Mouse (Mus musculus): Measurements from ENCODE around the gene Ick. TPM values are rescaled to one million over a fixed set of nuclear protein-coding genes. Genes with fewer than 3 reads are reported as not detected.
"Not testable (repeated sequence)": the region's sequence is repeated elsewhere in the genome, so short reads cannot be mapped to it uniquely, and the experiment has no call there.

The Ick gene
- polyA plus RNA-seq, 1 experiment from 2014 or later = 33.9 TPM

DNA sequence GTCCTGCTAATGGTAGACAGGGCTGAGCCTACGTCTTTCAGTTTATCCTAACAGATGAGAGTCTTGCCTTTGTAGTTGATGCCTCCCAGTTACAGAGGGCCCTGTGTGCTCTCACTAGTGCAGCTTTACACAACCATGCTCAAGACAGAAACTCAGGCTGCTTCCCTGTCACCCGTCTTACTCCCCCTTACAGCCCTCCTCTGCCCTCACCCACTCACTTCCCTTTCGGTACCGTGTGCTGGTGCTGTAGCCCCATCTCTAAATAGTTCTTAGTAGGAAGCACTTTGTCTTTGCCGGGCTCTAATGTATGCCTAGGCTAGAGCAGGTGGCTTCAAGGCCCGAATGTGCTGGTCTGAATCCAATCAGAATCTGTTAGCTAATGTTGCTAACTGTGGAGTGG is 15.3 kb downstream of the Ick start:
- WGBS = 89% methylated on average over 6 of the region's 6 CpGs
- peaks cover 3% of the 10 kb centered on the region; the same call in 1 of the 2 replicates for H3K4me1 ChIP-seq
- H3K27ac ChIP-seq = no peak overlapping the region
- no peak overlapping the region for H3K4me2 ChIP-seq (replicated peaks)
- H3K27me3 ChIP-seq = no peaks in the 10 kb centered on the region
- H3K9me3 ChIP-seq = no peaks in the 10 kb centered on the region
- no peak overlapping the region for H3K4me3 ChIP-seq
- H3K9ac ChIP-seq = no peak overlapping the region
- ATAC-seq (ENCODE audit: low FRiP score, low read depth) = no peak
- H3K36me3 ChIP-seq = peaks cover 20% of the 10 kb centered on the region

DNA sequence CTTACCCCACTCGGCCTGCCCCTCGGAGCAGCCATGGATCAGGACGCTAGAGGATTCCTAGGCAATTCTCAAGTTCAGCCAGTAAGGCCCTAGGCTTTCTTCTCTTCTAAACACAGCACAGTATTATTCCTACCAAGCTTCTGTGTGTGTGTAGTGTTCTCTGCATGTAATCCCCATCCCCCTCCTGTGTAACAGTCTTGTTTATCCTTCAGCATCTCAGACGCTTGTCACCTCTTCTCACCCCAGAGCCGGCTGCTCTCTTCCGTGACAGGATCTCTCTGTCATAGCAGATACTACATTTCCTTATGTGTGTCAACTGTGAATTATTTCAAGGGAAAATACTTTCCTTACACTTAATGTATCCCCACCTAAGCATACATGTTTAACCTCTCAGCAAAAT is 17.0 kb downstream of the Ick start:
- Histone ChIP-seq H3K27ac (no peak overlapping the region), H3K4me1 (peaks cover 3% of the 10 kb centered on the region; the same call in 1 of the 2 replicates), H3K4me2 (replicated peaks) (no peak overlapping the region), H3K9me3 (no peaks in the 10 kb centered on the region), H3K36me3 (peaks cover 23% of the 10 kb centered on the region), H3K27me3 (no peaks in the 10 kb centered on the region), H3K4me3 (no peak overlapping the region), H3K9ac (no peak overlapping the region)
- 83% methylated on average over 6 of the region's 6 CpGs for WGBS
- no peak for ATAC-seq (ENCODE audit: low FRiP score, low read depth)

DNA sequence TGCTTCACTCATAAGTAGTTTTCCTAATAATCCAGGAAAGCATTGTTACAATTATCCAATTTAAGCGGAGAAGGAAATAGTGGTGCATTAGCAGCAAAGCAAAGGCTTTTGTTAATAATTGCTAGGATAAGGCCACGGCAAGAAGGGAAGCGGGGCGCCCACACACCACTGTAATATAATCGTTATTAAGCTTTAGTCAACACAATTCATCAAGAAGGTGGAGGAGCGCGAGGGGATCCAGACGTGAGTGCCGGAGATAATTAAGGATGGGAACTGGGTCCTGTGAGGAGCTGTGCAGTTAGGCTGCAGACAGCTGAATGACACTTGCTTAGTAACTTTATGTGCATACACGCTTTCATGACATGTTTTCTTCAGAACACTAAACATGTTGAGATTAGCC is 17.7 kb downstream of the Ick start:
- Histone ChIP-seq H3K9me3 (no peaks in the 10 kb centered on the region), H3K4me3 (no peak overlapping the region), H3K4me1 (peaks cover 3% of the 10 kb centered on the region; the same call in 1 of the 2 replicates), H3K27ac (no peak overlapping the region), H3K36me3 (peaks cover 30% of the 10 kb centered on the region), H3K4me2 (replicated peaks) (no peak overlapping the region), H3K27me3 (no peaks in the 10 kb centered on the region), H3K9ac (no peak overlapping the region)
- WGBS = 77% methylated on average over 10 of the region's 10 CpGs
- ATAC-seq (ENCODE audit: low FRiP score, low read depth) = no peak

- no peaks in the 10 kb centered on the region for H3K9me3 ChIP-seq
- peaks cover 90% of the 10 kb centered on the region for H3K36me3 ChIP-seq
- H3K27ac ChIP-seq = no peak overlapping the region
- no peak overlapping the region for H3K4me2 ChIP-seq (replicated peaks)
- H3K27me3 ChIP-seq = no peaks in the 10 kb centered on the region
- WGBS = 65% methylated on average over 7 of the region's 7 CpGs
- no peak for ATAC-seq (ENCODE audit: low FRiP score, low read depth)
- no peak overlapping the region for H3K4me3 ChIP-seq
- H3K9ac ChIP-seq = no peak overlapping the region
- H3K4me1 ChIP-seq = no peaks in the 10 kb centered on the region
These were observed 26.7 kb downstream of the Ick start for GRCm38 (mm10) chr9:78135658-78136057.

- peaks cover 9% of the 10 kb centered on the region for H3K9me3 ChIP-seq
- 91% methylated on average over 9 of the region's 9 CpGs for WGBS
- ATAC-seq (ENCODE audit: low FRiP score, low read depth) = no peak
- no peaks in the 10 kb centered on the region for H3K27me3 ChIP-seq
- no peak overlapping the region for H3K27ac ChIP-seq
- H3K4me2 ChIP-seq (replicated peaks) = no peak overlapping the region
- no peak overlapping the region for H3K4me3 ChIP-seq
- peaks cover 87% of the 10 kb centered on the region for H3K36me3 ChIP-seq
- H3K4me1 ChIP-seq = no peaks in the 10 kb centered on the region
- no peak overlapping the region for H3K9ac ChIP-seq
These were observed 29.2 kb downstream of the Ick start for GRCm38 (mm10) chr9:78138044-78138676.

GRCm38 (mm10) chr9:78139463-78139862 is 30.5 kb downstream of the Ick start:
- WGBS = 87% methylated on average over 4 of the region's 4 CpGs
- no peak for ATAC-seq (ENCODE audit: low FRiP score, low read depth)
- Histone ChIP-seq H3K4me3 (no peak overlapping the region), H3K27ac (no peak overlapping the region), H3K9ac (no peak overlapping the region), H3K4me2 (replicated peaks) (no peak overlapping the region), H3K27me3 (no peaks in the 10 kb centered on the region), H3K9me3 (peaks cover 9% of the 10 kb centered on the region), H3K36me3 (peaks cover 89% of the 10 kb centered on the region), H3K4me1 (no peaks in the 10 kb centered on the region)

DNA sequence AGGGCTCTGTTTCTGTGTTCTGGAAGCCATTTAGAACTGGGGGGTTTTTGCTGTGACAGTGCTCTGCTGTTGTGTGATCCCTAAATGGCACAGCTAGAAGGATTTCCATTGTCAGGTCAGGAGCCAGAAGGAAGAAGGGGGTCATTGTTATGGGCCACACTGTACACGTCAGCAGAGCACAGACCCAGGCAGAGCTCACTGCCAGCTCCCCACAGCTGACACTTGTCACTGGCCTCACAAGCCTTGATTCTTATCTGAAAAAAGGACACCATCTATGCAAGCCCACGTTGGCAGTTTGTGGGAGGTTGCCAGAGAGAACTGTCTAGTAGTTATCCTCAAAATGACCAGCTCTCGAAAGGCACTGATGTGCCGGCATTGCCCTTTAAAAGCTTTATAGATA is 37.1 kb downstream of the Ick start:
- Histone ChIP-seq H3K36me3 (peaks cover 82% of the 10 kb centered on the region), H3K9me3 (peaks cover 9% of the 10 kb centered on the region), H3K27ac (no peak overlapping the region), H3K9ac (no peak overlapping the region), H3K27me3 (no peaks in the 10 kb centered on the region), H3K4me2 (replicated peaks) (no peak overlapping the region), H3K4me1 (no peaks in the 10 kb centered on the region), H3K4me3 (no peak overlapping the region)
- WGBS = 82% methylated on average over 4 of the region's 4 CpGs
- ATAC-seq (ENCODE audit: low FRiP score, low read depth) = no peak

DNA sequence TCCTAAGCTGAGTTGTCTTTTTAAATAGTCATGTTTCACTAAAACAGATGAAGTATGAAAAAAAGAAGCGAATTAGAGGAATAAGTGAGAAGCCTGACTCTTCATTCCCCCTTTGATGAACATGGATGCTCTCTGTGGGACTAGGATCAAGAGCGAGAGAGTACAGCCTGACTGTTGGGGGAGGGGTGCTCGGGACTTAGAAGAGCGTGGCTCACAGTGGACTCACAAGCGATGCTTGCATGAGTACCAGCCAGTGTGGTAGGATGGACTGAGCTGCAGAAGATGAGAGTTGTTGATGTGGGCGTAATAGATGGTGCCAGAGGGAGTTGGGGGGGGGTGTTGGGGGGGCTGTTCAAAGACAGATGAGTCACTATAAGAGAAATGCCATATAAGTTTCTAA is 37.6 kb downstream of the Ick start:
- H3K36me3 ChIP-seq = peaks cover 82% of the 10 kb centered on the region
- no peak overlapping the region for H3K4me3 ChIP-seq
- no peak overlapping the region for H3K9ac ChIP-seq
- H3K27me3 ChIP-seq = no peaks in the 10 kb centered on the region
- H3K27ac ChIP-seq = no peak overlapping the region
- peaks cover 8% of the 10 kb centered on the region for H3K9me3 ChIP-seq
- no peaks in the 10 kb centered on the region for H3K4me1 ChIP-seq
- no peak for ATAC-seq (ENCODE audit: low FRiP score, low read depth)
- 85% methylated on average over 6 of the region's 6 CpGs for WGBS
- no peak overlapping the region for H3K4me2 ChIP-seq (replicated peaks)

DNA sequence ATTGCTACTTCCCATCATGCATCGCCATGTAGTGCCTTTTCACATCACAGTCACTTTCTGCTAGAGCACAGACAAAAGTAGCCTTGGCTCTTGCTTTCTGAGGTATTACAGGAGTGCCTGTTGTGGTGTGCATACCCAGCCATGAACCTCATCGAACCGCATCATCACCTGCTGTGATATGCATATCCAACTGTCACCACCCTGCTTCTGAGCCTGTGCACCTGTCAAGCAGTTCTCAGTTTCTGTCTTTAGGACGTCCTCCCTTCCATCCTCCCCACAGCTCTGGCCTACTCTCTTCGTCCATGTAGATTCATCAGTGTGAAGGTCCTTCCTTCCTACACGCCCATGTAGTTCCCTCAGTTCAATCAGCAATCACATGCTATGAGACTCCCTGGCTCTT is 39.2 kb downstream of the Ick start:
- Histone ChIP-seq H3K27ac (no peak overlapping the region), H3K4me1 (no peaks in the 10 kb centered on the region), H3K36me3 (peaks cover 77% of the 10 kb centered on the region), H3K9me3 (no peaks in the 10 kb centered on the region), H3K27me3 (no peaks in the 10 kb centered on the region), H3K4me3 (no peak overlapping the region), H3K9ac (no peak overlapping the region), H3K4me2 (replicated peaks) (no peak overlapping the region)
- ATAC-seq (ENCODE audit: low FRiP score, low read depth) = no peak
- 85% methylated on average over 6 of the region's 6 CpGs for WGBS

DNA sequence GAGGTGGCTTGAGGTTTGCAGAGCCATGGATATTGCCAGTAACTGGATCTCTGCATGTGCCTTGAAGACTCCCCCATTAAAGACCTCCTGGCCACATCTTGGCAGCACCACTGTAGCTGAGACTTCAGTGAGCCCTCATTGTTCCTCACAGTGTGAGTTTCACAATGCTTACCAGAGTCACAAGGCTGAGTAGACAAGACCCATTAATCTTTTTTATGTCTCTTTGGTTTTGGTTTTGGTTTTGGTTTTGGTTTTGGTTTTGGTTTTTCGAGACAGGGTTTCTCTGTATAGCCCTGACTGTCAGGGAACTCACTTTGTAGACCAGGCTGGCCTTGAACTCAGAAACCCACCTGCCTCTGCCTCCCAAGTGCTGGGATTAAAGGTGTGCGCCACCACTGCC is 40.8 kb downstream of the Ick start:
- 88% methylated on average over 2 of the region's 2 CpGs for WGBS
- H3K4me3 ChIP-seq; H3K4me2 ChIP-seq (replicated peaks); H3K27ac ChIP-seq; H3K9me3 ChIP-seq; H3K27me3 ChIP-seq; H3K9ac ChIP-seq; ATAC-seq (ENCODE audit: low FRiP score, low read depth); H3K4me1 ChIP-seq: not testable (repeated sequence)
- H3K36me3 ChIP-seq = peaks cover 74% of the 10 kb centered on the region

GRCm38 (mm10) chr9:78154211-78154977 is 45.4 kb downstream of the Ick start:
- ATAC-seq (ENCODE audit: low FRiP score, low read depth) = no peak
- Histone ChIP-seq H3K4me1 (no peaks in the 10 kb centered on the region), H3K36me3 (peaks cover 80% of the 10 kb centered on the region), H3K4me3 (no peak overlapping the region), H3K27me3 (no peaks in the 10 kb centered on the region), H3K27ac (no peak overlapping the region), H3K9ac (no peak overlapping the region), H3K9me3 (no peaks in the 10 kb centered on the region), H3K4me2 (replicated peaks) (no peak overlapping the region)
- 87% methylated on average over 11 of the region's 11 CpGs for WGBS

DNA sequence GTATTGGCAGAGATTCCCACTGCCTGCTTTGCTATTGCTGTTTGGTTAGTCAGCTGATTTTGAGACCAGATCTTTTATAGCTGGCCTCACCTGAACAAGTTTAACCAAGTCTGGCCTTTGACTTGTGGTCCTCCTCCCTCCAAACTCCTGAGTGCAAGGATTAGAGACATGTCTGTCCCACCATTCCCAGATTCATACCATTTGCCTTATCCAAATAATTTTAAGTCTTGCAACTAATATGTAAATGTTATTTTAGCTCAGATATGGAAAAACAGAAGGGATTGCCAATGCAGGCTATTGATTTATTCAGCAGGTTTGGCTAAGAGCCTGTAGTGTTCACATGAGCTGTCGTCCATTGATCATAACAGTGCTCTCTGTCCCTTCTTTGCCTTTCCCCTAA is 48.2 kb downstream of the Ick start:
- no peaks in the 10 kb centered on the region for H3K4me1 ChIP-seq
- no peak overlapping the region for H3K27ac ChIP-seq
- no peak overlapping the region for H3K4me3 ChIP-seq
- no peaks in the 10 kb centered on the region for H3K27me3 ChIP-seq
- 93% methylated on average over 1 of the region's 1 CpGs for WGBS
- no peak for ATAC-seq (ENCODE audit: low FRiP score, low read depth)
- peaks cover 87% of the 10 kb centered on the region for H3K36me3 ChIP-seq
- H3K4me2 ChIP-seq (replicated peaks) = no peak overlapping the region
- no peaks in the 10 kb centered on the region for H3K9me3 ChIP-seq
- no peak overlapping the region for H3K9ac ChIP-seq

GRCm38 (mm10) chr9:78163291-78163690 is 54.3 kb downstream of the Ick start:
- Histone ChIP-seq H3K4me2 (replicated peaks) (no peak overlapping the region), H3K36me3 (peaks cover 94% of the 10 kb centered on the region), H3K9me3 (no peaks in the 10 kb centered on the region), H3K4me1 (no peaks in the 10 kb centered on the region), H3K27me3 (no peaks in the 10 kb centered on the region), H3K27ac (no peak overlapping the region), H3K9ac (no peak overlapping the region), H3K4me3 (no peak overlapping the region)
- ATAC-seq (ENCODE audit: low FRiP score, low read depth) = no peak
- WGBS = 70% methylated on average over 10 of the region's 10 CpGs
